Mouse (Mus musculus) bone marrow, adult 2 months (tissue): ENCODE results near the gene Tmbim4.

ENCODE experiments used
- CTCF ChIP-seq: fragments of 200-500 bp; IDR thresholded peaks from 2 replicates; pipeline ENCODE4 v1.5.1; 2011; ENCODE audit warnings: low read length, control low read depth; ENCODE audit not compliant: control insufficient read depth, insufficient read depth
- POLR2A ChIP-seq: fragments of 200-500 bp; IDR thresholded peaks from 2 replicates; pipeline ENCODE4 v1.6.1; 2011; ENCODE audit warnings: low read depth, mild to moderate bottlenecking, control low read depth, low read length, borderline replicate concordance; ENCODE audit not compliant: control insufficient read depth

DNA sequence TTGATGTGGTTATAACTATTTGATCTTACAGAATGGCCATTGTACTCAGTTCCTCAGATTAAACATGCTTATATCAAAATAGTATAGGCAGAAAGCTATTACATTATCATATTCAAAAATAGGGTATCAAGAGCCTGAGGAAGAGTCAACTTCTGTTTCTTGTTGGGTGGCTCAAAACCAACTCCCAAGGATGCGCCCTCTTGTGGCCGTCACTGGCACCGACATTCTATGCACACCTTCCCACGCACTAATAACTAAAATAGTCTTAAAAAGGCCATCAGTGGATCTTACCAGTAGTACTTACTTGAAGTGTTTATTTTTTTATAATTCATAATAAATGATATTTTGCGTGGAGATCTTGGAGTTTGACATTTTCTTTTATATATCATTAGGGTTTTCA, 30.3 kb downstream of the Tmbim4 start:
- TF ChIP-seq POLR2A (no peak), CTCF (peak; percentile 88)
